Mouse (Mus musculus) MEL (cell line): ENCODE measurements around the gene Prr12. TPM values are rescaled to one million over a fixed set of nuclear protein-coding genes. Genes with fewer than 3 reads are reported as not detected.

Experiments
- DNase-seq: peaks from one replicate; pipeline ENCODE4 v3.0.0; 2011; ENCODE audit warnings: low read depth, low spot score
- H3K27ac ChIP-seq: 2 replicates; pipeline ENCODE4 v1.5.1; 2012; ENCODE audit warnings: low read depth, mild to moderate bottlenecking, control low read depth, low read length, moderate library complexity; ENCODE audit not compliant: control insufficient read depth
- H3K27me3 ChIP-seq, 2 experiments: fragments of 150-350 bp in 1 of 2; sonication (generic) in 1 of 2; 2 replicates each; pipeline ENCODE4 v1.6.1; 2012; ENCODE audit warnings: low read length in 2 of 2, mild to moderate bottlenecking in 2 of 2, improper control_type of control experiment in 1 of 2, moderate library complexity in 1 of 2; ENCODE audit not compliant: insufficient read depth in 2 of 2, control insufficient read depth in 1 of 2
- H3K36me3 ChIP-seq, 2 experiments: 2 replicates each; pipeline ENCODE4 v1.6.1; 2012 to 2014; ENCODE audit warnings: low read length in 2 of 2, improper control_type of control experiment in 1 of 2, inconsistent platforms in 1 of 2, mild to moderate bottlenecking in 1 of 2; ENCODE audit not compliant: insufficient read depth in 2 of 2, control insufficient read depth in 1 of 2
- H3K4me1 ChIP-seq, 2 experiments: fragments of 150-350 bp in 1 of 2; sonication (generic) in 1 of 2; 2 replicates each; pipeline ENCODE4 v1.6.1; 2012; ENCODE audit warnings: low read length in 2 of 2, improper control_type of control experiment in 1 of 2, mild to moderate bottlenecking in 1 of 2; ENCODE audit not compliant: insufficient read depth in 2 of 2, control insufficient read depth in 1 of 2
- H3K4me3 ChIP-seq, 2 experiments: fragments of 150-350 bp in 1 of 2; sonication (generic) in 1 of 2; 2 replicates each; pipeline ENCODE4 v1.5.1; 2012; ENCODE audit warnings: low read depth in 2 of 2, low read length in 2 of 2, mild to moderate bottlenecking in 2 of 2, moderate library complexity in 2 of 2, control low read depth in 1 of 2, improper control_type of control experiment in 1 of 2; ENCODE audit not compliant: control insufficient read depth in 1 of 2, insufficient read depth in 1 of 2
- H3K79me2 ChIP-seq: 2 replicates; pipeline ENCODE4 v1.6.1; 2012; ENCODE audit warnings: mild to moderate bottlenecking, low read length, moderate library complexity; ENCODE audit not compliant: control insufficient read depth, poor library complexity, insufficient read depth
- H3K9ac ChIP-seq: 2 replicates; pipeline ENCODE4 v1.6.1; 2012; ENCODE audit warnings: low read depth, mild to moderate bottlenecking, control low read depth, low read length, moderate library complexity; ENCODE audit not compliant: control insufficient read depth, poor library complexity, severe bottlenecking
- H3K9me3 ChIP-seq: fragments of 150-350 bp; sonication (generic); replicated peaks from 2 replicates; pipeline ENCODE4 v1.6.1; 2012; ENCODE audit warnings: mild to moderate bottlenecking, low read length, improper control_type of control experiment, moderate library complexity; ENCODE audit not compliant: insufficient read depth
- ELF1 ChIP-seq: IDR thresholded peaks from 2 replicates; pipeline ENCODE4 v1.6.1; 2014; ENCODE audit warnings: low read depth, mild to moderate bottlenecking, inconsistent platforms, low read length, improper control_type of control experiment, moderate library complexity
- HCFC1 ChIP-seq: IDR thresholded peaks from 2 replicates; pipeline ENCODE4 v1.6.1; 2012; ENCODE audit warnings: low read depth, mild to moderate bottlenecking, inconsistent platforms, low read length, improper control_type of control experiment, moderate library complexity
- JUND ChIP-seq: IDR thresholded peaks from 2 replicates; pipeline ENCODE4 v1.6.1; 2011; ENCODE audit warnings: low read depth, mild to moderate bottlenecking, improper control_type of control experiment, low read length
- KAT2A ChIP-seq: conservative IDR thresholded peaks from 2 replicates; pipeline ENCODE4 v1.6.1; 2012; ENCODE audit warnings: low read depth, low read length, improper control_type of control experiment, inconsistent platforms
- MAFK ChIP-seq: IDR thresholded peaks from 2 replicates; pipeline ENCODE4 v1.6.1; 2011; ENCODE audit warnings: low read depth, mild to moderate bottlenecking, low read length, improper control_type of control experiment, borderline replicate concordance
- MXI1 ChIP-seq: IDR thresholded peaks from 2 replicates; pipeline ENCODE4 v1.6.1; 2011; ENCODE audit warnings: mild to moderate bottlenecking, low read depth, low read length, improper control_type of control experiment
- MYB ChIP-seq: IDR thresholded peaks from 2 replicates; pipeline ENCODE4 v1.6.1; 2011; ENCODE audit warnings: mild to moderate bottlenecking, low read depth, low read length, improper control_type of control experiment
- MYC ChIP-seq: IDR thresholded peaks from 2 replicates; pipeline ENCODE4 v1.6.1; 2011; ENCODE audit warnings: low read depth, mild to moderate bottlenecking, low read length, improper control_type of control experiment, moderate library complexity
- NELFE ChIP-seq: IDR thresholded peaks from 2 replicates; pipeline ENCODE4 v1.6.1; 2011; ENCODE audit warnings: low read depth, low read length, improper control_type of control experiment
- POLR2A ChIP-seq, 2 experiments: IDR thresholded peaks; 2 replicates each; pipeline ENCODE4 v1.6.1; 2011 to 2012; ENCODE audit warnings: low read length in 2 of 2, mild to moderate bottlenecking in 2 of 2, control low read depth in 1 of 2, improper control_type of control experiment in 1 of 2, low read depth in 1 of 2, moderate library complexity in 1 of 2; ENCODE audit not compliant: control insufficient read depth in 1 of 2, insufficient read depth in 1 of 2, poor library complexity in 1 of 2
- POLR2AphosphoS2 ChIP-seq: IDR thresholded peaks from 2 replicates; pipeline ENCODE4 v1.6.1; 2011; ENCODE audit warnings: low read length, improper control_type of control experiment
- SIN3A ChIP-seq: IDR thresholded peaks from 2 replicates; pipeline ENCODE4 v1.6.1; 2012; ENCODE audit warnings: low read length, improper control_type of control experiment, inconsistent platforms
- TBP ChIP-seq: IDR thresholded peaks from 2 replicates; pipeline ENCODE4 v1.8.0; 2011; ENCODE audit warnings: low read depth, low read length, improper control_type of control experiment
- USF1 ChIP-seq: IDR thresholded peaks from 2 replicates; pipeline ENCODE4 v1.6.1; 2014; ENCODE audit warnings: low read depth, mild to moderate bottlenecking, inconsistent platforms, low read length, improper control_type of control experiment, moderate library complexity
- USF2 ChIP-seq, 2 experiments: IDR thresholded peaks; 2 replicates each; pipeline ENCODE4 v1.6.1; 2011 to 2012; ENCODE audit warnings: improper control_type of control experiment in 2 of 2, low read length in 2 of 2, borderline replicate concordance in 1 of 2, inconsistent platforms in 1 of 2, low read depth in 1 of 2, mild to moderate bottlenecking in 1 of 2; ENCODE audit not compliant: insufficient read depth in 1 of 2
- ZKSCAN1 ChIP-seq: IDR thresholded peaks from 2 replicates; pipeline ENCODE4 v1.6.1; 2012; ENCODE audit warnings: low read depth, mild to moderate bottlenecking, inconsistent platforms, low read length, improper control_type of control experiment, moderate library complexity
- ZNF384 ChIP-seq: IDR thresholded peaks from 2 replicates; pipeline ENCODE4 v1.6.1; 2012; ENCODE audit warnings: low read depth, mild to moderate bottlenecking, inconsistent platforms, low read length, improper control_type of control experiment
- polyA plus RNA-seq, 2 experiments: library from polyadenylated mRNA; stranded (reverse) in 1 of 2; unstranded in 1 of 2; fragments of >175 nt in 1 of 2; fragments of >200 nt in 1 of 2; gene quantifications; 2 replicates each; pipeline versions ENCODE4 v1.2.1 to v1.2.4; 2012; ENCODE audit warnings: low replicate concordance in 2 of 2, low read depth in 1 of 2; ENCODE audit not compliant: insufficient read length in 2 of 2, insufficient read depth in 1 of 2, missing spikeins in 1 of 2
- total RNA-seq: library from RNA; depleted of rRNA; stranded (reverse); fragments of 300-350 nt; gene quantifications from 2 replicates; pipeline ENCODE4 v1.2.3, GENCODE M21; 2012

Prr12 gene
- total and polyA plus RNA-seq, 3 experiments, result 3.5 to 32.1 TPM; not detected in 1

DNA sequence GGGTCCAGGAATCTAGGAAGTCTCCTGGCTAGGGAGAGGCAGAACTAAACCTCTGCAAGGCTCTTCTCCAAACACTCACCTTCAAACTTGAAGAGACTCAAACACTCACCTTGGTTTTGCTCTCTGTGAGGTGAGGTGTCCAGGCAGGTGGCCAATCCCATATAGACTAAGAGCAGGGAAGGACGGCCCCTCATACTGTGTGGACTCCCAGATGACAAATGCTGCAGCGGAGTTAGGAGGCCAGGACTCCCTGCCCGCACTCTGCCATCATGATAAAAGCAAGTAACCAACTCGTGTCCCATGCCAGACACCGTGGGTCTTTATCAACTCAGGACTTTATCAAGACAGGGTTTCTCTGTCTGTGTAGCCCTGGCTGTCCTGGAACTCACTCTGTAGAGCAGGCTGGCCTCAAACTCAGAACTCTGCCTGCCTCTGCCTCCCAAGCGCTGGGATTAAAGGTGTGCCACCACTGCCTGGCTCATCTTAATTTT is 8.0 kb upstream of the Prr12 start:
- Histone ChIP-seq H3K9ac (no peak overlapping the region), H3K4me1 (peaks cover 2 to 9% of the 10 kb centered on the region in 2 experiments; a peak in 3 of 4 replicates), H3K27ac (no peak overlapping the region), H3K27me3 (no peaks in the 10 kb centered on the region), H3K79me2 (peaks cover 23% of the 10 kb centered on the region), H3K4me3 (no peak overlapping the region), H3K9me3 (no peaks in the 10 kb centered on the region), H3K36me3 (peaks cover 0 to 13% of the 10 kb centered on the region in 2 experiments; a peak in 2 of 4 replicates)
- no peak for DNase-seq
- TF ChIP-seq USF2 (IDR thresholded peaks at IDR 0.05; ENCODE audit: borderline replicate concordance in 1 of 2, insufficient read depth in 1 of 2, low read depth in 1 of 2, low read length in 2 of 2) (no peak), SIN3A (no peak), KAT2A (no peak), MYB (no peak), JUND (no peak), MAFK (no peak), ZNF384 (no peak), TBP (no peak), POLR2A (IDR thresholded peaks at IDR 0.05; ENCODE audit: control insufficient read depth in 1 of 2, insufficient read depth in 1 of 2, low read depth in 1 of 2, low read length in 2 of 2, poor library complexity in 1 of 2) (no peak)
- TF ChIP-seq, all 39 proteins: peak for 0

DNA sequence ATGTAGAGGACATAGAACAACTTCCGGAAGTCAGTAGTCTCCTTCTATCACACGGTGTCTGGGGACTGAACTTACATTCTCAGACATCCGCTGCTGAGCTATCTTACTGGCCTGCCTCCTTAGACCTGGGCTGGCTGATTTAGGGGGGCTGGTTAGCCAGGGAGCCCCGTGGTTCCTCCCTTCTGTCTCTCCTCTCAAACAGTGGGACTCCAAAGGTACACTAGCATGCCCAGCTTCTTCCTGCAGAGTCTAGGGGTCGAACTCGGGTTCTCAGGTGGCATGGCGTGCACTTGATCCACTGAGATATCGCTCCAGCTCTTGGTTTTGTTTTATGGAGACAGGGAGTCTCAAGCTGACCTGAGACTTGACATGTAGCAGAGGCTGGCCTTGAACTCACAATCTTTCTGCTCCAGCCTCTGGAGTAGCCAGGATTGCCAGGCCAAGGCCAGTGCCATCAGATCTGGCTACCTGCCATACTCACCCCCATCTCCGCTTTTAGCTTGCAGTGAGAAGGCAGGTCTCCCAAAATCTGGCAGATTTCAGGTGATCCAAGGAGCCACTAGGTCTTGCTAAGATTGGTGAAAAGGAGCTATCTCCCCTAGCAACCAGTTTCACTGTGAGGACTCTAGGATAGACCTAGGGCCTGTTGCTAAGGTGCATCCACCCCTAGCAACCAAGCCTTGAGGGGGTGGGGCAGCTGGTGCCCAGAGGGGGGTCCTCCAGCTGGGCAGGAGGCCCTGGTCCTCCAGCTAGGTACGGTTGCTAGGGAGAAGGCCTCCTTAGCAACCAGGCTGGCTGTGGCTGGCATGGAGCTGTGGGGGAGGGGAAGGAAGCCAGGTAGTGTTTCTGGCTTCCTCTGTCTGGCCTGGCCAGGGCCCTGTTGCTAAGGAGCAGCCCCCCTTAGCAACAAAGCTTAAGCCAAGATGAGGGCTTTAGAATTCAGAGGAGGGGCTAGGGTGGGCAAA is 6.2 kb upstream of the Prr12 start:
- peaks cover 2 to 15% of the 10 kb centered on the region in 2 experiments; a peak in 3 of 4 replicates for H3K4me1 ChIP-seq
- H3K4me3 ChIP-seq, result no peak overlapping the region
- H3K36me3 ChIP-seq, result peaks cover 0 to 15% of the 10 kb centered on the region in 2 experiments; a peak in 2 of 4 replicates
- no peak for DNase-seq
- H3K9ac ChIP-seq, result no peak overlapping the region
- no peak for TF ChIP-seq NELFE
- TF ChIP-seq MYC, result no peak
- no peak for TF ChIP-seq TBP
- no peak for TF ChIP-seq MAFK
- TF ChIP-seq ELF1, result no peak
- TF ChIP-seq MXI1, result no peak
- TF ChIP-seq POLR2AphosphoS2, result no peak
- no peak for TF ChIP-seq USF1
- no peak for TF ChIP-seq HCFC1
- no peak for TF ChIP-seq ZKSCAN1
- no peaks in the 10 kb centered on the region for H3K9me3 ChIP-seq
- H3K27ac ChIP-seq, result no peak overlapping the region
- no peaks in the 10 kb centered on the region for H3K27me3 ChIP-seq
- peaks cover 7% of the 10 kb centered on the region for H3K79me2 ChIP-seq
